Mouse (Mus musculus) megakaryocyte-erythroid progenitor cell, adult 5 weeks (primary cell): ENCODE results near the gene Zfp831. TPM values are rescaled to one million over a fixed set of nuclear protein-coding genes. Genes with fewer than 3 reads are reported as not detected.

Experiments
- polyA plus RNA-seq: library from polyadenylated mRNA; stranded (reverse); fragments of >175 nt; gene quantifications from 2 replicates; pipeline ENCODE4 v1.2.3, GENCODE M21; 2012

Zfp831 gene
- polyA plus RNA-seq: 1.2 and 1.7 TPM in 2 replicates

DNA sequence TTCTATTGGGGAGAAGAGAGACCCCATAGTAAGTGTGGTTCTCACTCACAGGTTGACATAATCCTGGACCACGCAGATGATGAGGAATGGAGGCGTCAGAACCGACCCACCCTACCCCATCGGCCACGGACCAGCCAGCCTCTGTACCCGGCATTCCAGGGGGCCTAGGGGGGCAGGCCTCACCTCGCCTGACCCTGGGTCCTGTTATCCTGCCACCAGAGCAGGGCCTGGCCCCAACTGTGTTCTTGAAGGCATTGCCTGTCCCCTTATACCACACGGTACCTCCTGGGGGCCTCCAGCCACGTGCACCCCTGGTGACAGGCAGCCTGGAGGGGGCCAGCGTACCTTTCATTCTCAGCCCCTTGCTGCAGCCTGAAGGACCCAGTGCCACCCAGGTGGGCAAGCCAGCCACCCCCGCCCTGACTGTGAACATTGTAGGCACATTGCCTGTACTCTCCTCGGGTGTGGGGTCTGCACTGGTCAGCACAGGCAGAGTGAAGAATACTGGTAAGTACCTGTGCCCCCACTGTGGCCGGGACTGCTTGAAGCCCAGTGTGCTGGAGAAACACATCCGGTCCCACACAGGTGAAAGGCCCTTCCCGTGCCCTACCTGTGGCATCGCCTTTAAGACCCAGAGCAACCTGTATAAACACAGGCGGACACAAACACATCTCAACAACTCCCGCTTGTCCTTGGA, at the start of gene Zfp831:
TSS of gene Zfp831 (plus strand) at position 87 of the 697 bp plus-strand sequence.

Other genes with a start within 250 kb of the Zfp831 start
- 53.3 and 59.6 TPM in 2 replicates for gene Nelfcd, start 227.7 kb upstream of the Zfp831 start, polyA plus RNA-seq
- 191 and 272 TPM in 2 replicates for gene Ctsz, start 204.5 kb upstream of the Zfp831 start, polyA plus RNA-seq
- gene Tubb1, start 192.8 kb upstream of the Zfp831 start, polyA plus RNA-seq: 0.03 TPM in 1 of 2 replicates, not detected in the other
- 285 and 288 TPM in 2 replicates for gene Atp5e, start 179.4 kb upstream of the Zfp831 start, polyA plus RNA-seq
- 27.6 and 30.3 TPM in 2 replicates for gene Prelid3b, start 170.5 kb upstream of the Zfp831 start, polyA plus RNA-seq
- gene Edn3, start 117.1 kb downstream of the Zfp831 start, polyA plus RNA-seq: 0.21 TPM in 1 of 2 replicates, not detected in the other